Mouse (Mus musculus): Measurements from ENCODE around the gene Sec24d. TPM values are rescaled to one million over a fixed set of nuclear protein-coding genes. Genes with fewer than 3 reads are reported as not detected.

The Sec24d gene
- total RNA-seq, 1 experiment = 20.0 TPM

- Histone ChIP-seq H3K9me3 (ENCODE audit: control insufficient read depth, insufficient read depth, low read depth, low read length) (no peaks in the 10 kb centered on the region), H3K4me1 (ENCODE audit: control insufficient read depth in 2 of 2, insufficient read depth in 2 of 2, low read length in 2 of 2, poor library complexity in 1 of 2) (peaks cover 0 to 7% of the 10 kb centered on the region in 2 experiments; a peak in 1 of 4 replicates), H3K27ac (ENCODE audit: insufficient read depth, low read depth, low read length, poor library complexity, severe bottlenecking) (no peak overlapping the region), H3K4me3 (ENCODE audit: insufficient read depth in 1 of 2, low read depth in 1 of 2, low read length in 2 of 2, poor library complexity in 1 of 2, severe bottlenecking in 1 of 2) (no peak overlapping the region), H3K36me3 (ENCODE audit: control insufficient read depth, insufficient read depth, low read length, poor library complexity, severe bottlenecking) (no peaks in the 10 kb centered on the region), H3K9ac (ENCODE audit: insufficient read depth, low read depth, low read length, poor library complexity, severe bottlenecking) (no peak overlapping the region)
- in situ Hi-C loops (cut with MboI; ENCODE audit: low sequenced_read_pairs in 2 of 2, unreplicated experiment in 2 of 2) = no loop called here
- no peak for DNase-seq (ENCODE audit: low read depth, low spot score)
- TF ChIP-seq HCFC1 (IDR thresholded peaks at IDR 0.05; ENCODE audit: borderline replicate concordance, insufficient read depth, low read length) = no peak
- no peak for TF ChIP-seq MAFK (IDR thresholded peaks at IDR 0.05; ENCODE audit: insufficient read depth, low read depth, low read length)
- TF ChIP-seq ZC3H11A (IDR thresholded peaks at IDR 0.05; ENCODE audit: borderline replicate concordance, low read depth, low read length) = no peak
- TF ChIP-seq CHD2 (IDR thresholded peaks at IDR 0.05; ENCODE audit: low read depth, low read length) = no peak
- TF ChIP-seq ZNF384 (IDR thresholded peaks at IDR 0.05; ENCODE audit: low read depth, low read length) = no peak
Measured at GRCm38 (mm10) chr3:123316066-123316465, 48.8 kb downstream of the Sec24d start.

- no peak overlapping the region for H3K4me3 ChIP-seq (ENCODE audit: insufficient read depth in 1 of 2, low read depth in 1 of 2, low read length in 2 of 2, poor library complexity in 1 of 2, severe bottlenecking in 1 of 2)
- no peaks in the 10 kb centered on the region for H3K9me3 ChIP-seq (ENCODE audit: control insufficient read depth, insufficient read depth, low read depth, low read length)
Measured at GRCm38 (mm10) chr3:123317081-123317480, 49.8 kb downstream of the Sec24d start.

GRCm38 (mm10) chr3:123320341-123320740, 53.1 kb downstream of the Sec24d start:
- in situ Hi-C loops (cut with MboI; ENCODE audit: low sequenced_read_pairs in 2 of 2, unreplicated experiment in 2 of 2) = loop anchor here (10.0 kb wide), 2 partner anchors 146 to 156 kb away; no protein-coding TSS in a partner anchor
- DNase-seq (ENCODE audit: low read depth, low spot score) = no peak
- H3K4me3 ChIP-seq (ENCODE audit: insufficient read depth in 1 of 2, low read depth in 1 of 2, low read length in 2 of 2, poor library complexity in 1 of 2, severe bottlenecking in 1 of 2) = no peak overlapping the region
- 0 out of 2 replicates have a peak overlapping the region, but pooled peaks have one; percentile 12 for H3K9ac ChIP-seq (ENCODE audit: insufficient read depth, low read depth, low read length, poor library complexity, severe bottlenecking)
- peaks cover 0 to 8% of the 10 kb centered on the region in 2 experiments; a peak in 1 of 4 replicates for H3K4me1 ChIP-seq (ENCODE audit: control insufficient read depth in 2 of 2, insufficient read depth in 2 of 2, low read length in 2 of 2, poor library complexity in 1 of 2)
- no peak overlapping the region for H3K27ac ChIP-seq (ENCODE audit: insufficient read depth, low read depth, low read length, poor library complexity, severe bottlenecking)
- no peak for TF ChIP-seq ZC3H11A (IDR thresholded peaks at IDR 0.05; ENCODE audit: borderline replicate concordance, low read depth, low read length)
- TF ChIP-seq ZNF384 (IDR thresholded peaks at IDR 0.05; ENCODE audit: low read depth, low read length) = no peak
- no peak for TF ChIP-seq HCFC1 (IDR thresholded peaks at IDR 0.05; ENCODE audit: borderline replicate concordance, insufficient read depth, low read length)
- no peak for TF ChIP-seq MAFK (IDR thresholded peaks at IDR 0.05; ENCODE audit: insufficient read depth, low read depth, low read length)
- TF ChIP-seq CHD2 (IDR thresholded peaks at IDR 0.05; ENCODE audit: low read depth, low read length) = no peak
- H3K9me3 ChIP-seq (ENCODE audit: control insufficient read depth, insufficient read depth, low read depth, low read length) = no peaks in the 10 kb centered on the region
- H3K36me3 ChIP-seq (ENCODE audit: control insufficient read depth, insufficient read depth, low read length, poor library complexity, severe bottlenecking) = no peaks in the 10 kb centered on the region

More at GRCm38 (mm10) chr3:123317081-123317480, 49.8 kb downstream of the Sec24d start:
- no peak overlapping the region for H3K9ac ChIP-seq (ENCODE audit: insufficient read depth, low read depth, low read length, poor library complexity, severe bottlenecking)
- in situ Hi-C loops (cut with MboI; ENCODE audit: low sequenced_read_pairs in 2 of 2, unreplicated experiment in 2 of 2) = no loop called here
- no peak for DNase-seq (ENCODE audit: low read depth, low spot score)
- no peaks in the 10 kb centered on the region for H3K36me3 ChIP-seq (ENCODE audit: control insufficient read depth, insufficient read depth, low read length, poor library complexity, severe bottlenecking)
- no peak for TF ChIP-seq MAFK (IDR thresholded peaks at IDR 0.05; ENCODE audit: insufficient read depth, low read depth, low read length)
- TF ChIP-seq ZNF384 (IDR thresholded peaks at IDR 0.05; ENCODE audit: low read depth, low read length) = no peak
- no peak for TF ChIP-seq HCFC1 (IDR thresholded peaks at IDR 0.05; ENCODE audit: borderline replicate concordance, insufficient read depth, low read length)
- TF ChIP-seq ZC3H11A (IDR thresholded peaks at IDR 0.05; ENCODE audit: borderline replicate concordance, low read depth, low read length) = no peak
- no peak for TF ChIP-seq CHD2 (IDR thresholded peaks at IDR 0.05; ENCODE audit: low read depth, low read length)
- H3K4me1 ChIP-seq (ENCODE audit: control insufficient read depth in 2 of 2, insufficient read depth in 2 of 2, low read length in 2 of 2, poor library complexity in 1 of 2) = peaks cover 0 to 8% of the 10 kb centered on the region in 2 experiments; a peak in 1 of 4 replicates
- no peak overlapping the region for H3K27ac ChIP-seq (ENCODE audit: insufficient read depth, low read depth, low read length, poor library complexity, severe bottlenecking)

GRCm38 (mm10) chr3:123321612-123322011, 54.4 kb downstream of the Sec24d start:
- H3K27ac ChIP-seq (ENCODE audit: insufficient read depth, low read depth, low read length, poor library complexity, severe bottlenecking) = no peak overlapping the region
- in situ Hi-C loops (cut with MboI; ENCODE audit: low sequenced_read_pairs in 2 of 2, unreplicated experiment in 2 of 2) = loop anchor here (10.0 kb wide), 2 partner anchors 147 to 157 kb away; no protein-coding TSS in a partner anchor
- peaks cover 0 to 8% of the 10 kb centered on the region in 2 experiments; a peak in 1 of 4 replicates for H3K4me1 ChIP-seq (ENCODE audit: control insufficient read depth in 2 of 2, insufficient read depth in 2 of 2, low read length in 2 of 2, poor library complexity in 1 of 2)
- H3K9ac ChIP-seq (ENCODE audit: insufficient read depth, low read depth, low read length, poor library complexity, severe bottlenecking) = no peak overlapping the region
- H3K9me3 ChIP-seq (ENCODE audit: control insufficient read depth, insufficient read depth, low read depth, low read length) = no peaks in the 10 kb centered on the region
- no peaks in the 10 kb centered on the region for H3K36me3 ChIP-seq (ENCODE audit: control insufficient read depth, insufficient read depth, low read length, poor library complexity, severe bottlenecking)
- TF ChIP-seq HCFC1 (IDR thresholded peaks at IDR 0.05; ENCODE audit: borderline replicate concordance, insufficient read depth, low read length) (no peak), CHD2 (IDR thresholded peaks at IDR 0.05; ENCODE audit: low read depth, low read length) (no peak), ZC3H11A (IDR thresholded peaks at IDR 0.05; ENCODE audit: borderline replicate concordance, low read depth, low read length) (no peak), ZNF384 (IDR thresholded peaks at IDR 0.05; ENCODE audit: low read depth, low read length) (no peak), MAFK (IDR thresholded peaks at IDR 0.05; ENCODE audit: insufficient read depth, low read depth, low read length) (no peak)
- no peak overlapping the region for H3K4me3 ChIP-seq (ENCODE audit: insufficient read depth in 1 of 2, low read depth in 1 of 2, low read length in 2 of 2, poor library complexity in 1 of 2, severe bottlenecking in 1 of 2)
- no peak for DNase-seq (ENCODE audit: low read depth, low spot score)

All from ES-E14 (cell line).